Mouse (Mus musculus) forebrain, embryonic 14.5 days (tissue): ENCODE measurements around the gene Man2b2. TPM values are rescaled to one million over a fixed set of nuclear protein-coding genes. Genes with fewer than 3 reads are reported as not detected.

ENCODE experiments used
- ATAC-seq: fragments of 200-750 bp; cut with Nextera tagmentation; 2 replicates; pipeline ENCODE4 v1.8.0; 2017; ENCODE audit warnings: mild to moderate bottlenecking, moderate library complexity
- DNase-seq: peaks from one replicate; pipeline ENCODE4 v3.0.0-alpha.2; 2015; ENCODE audit warnings: low spot score
- H3K27ac ChIP-seq: fragments of 300-500 bp; sonication (generic); 2 replicates; pipeline ENCODE4 v1.5.1; 2014; ENCODE audit warnings: low read depth, mild to moderate bottlenecking, control low read depth, low read length, moderate library complexity
- H3K27me3 ChIP-seq: fragments of 300-500 bp; sonication (generic); replicated peaks from 2 replicates; pipeline ENCODE4 v1.6.1; 2014; ENCODE audit warnings: low read length, control low read depth, mixed read lengths; ENCODE audit not compliant: control insufficient read depth, insufficient read depth
- H3K36me3 ChIP-seq: fragments of 300-500 bp; sonication (generic); 2 replicates; pipeline ENCODE4 v1.6.1; 2014; ENCODE audit warnings: low read length, control low read depth; ENCODE audit not compliant: control insufficient read depth, insufficient read depth
- H3K4me1 ChIP-seq: fragments of 300-500 bp; sonication (generic); 2 replicates; pipeline ENCODE4 v1.6.1; 2014; ENCODE audit warnings: antibody characterized with exemption, low read length, control low read depth; ENCODE audit not compliant: control insufficient read depth, insufficient read depth
- H3K4me2 ChIP-seq: fragments of 300-500 bp; sonication (generic); 2 replicates; pipeline ENCODE4 v1.6.1; 2014; ENCODE audit warnings: mild to moderate bottlenecking, control low read depth, low read length
- H3K4me3 ChIP-seq: fragments of 300-500 bp; sonication (generic); 2 replicates; pipeline ENCODE4 v1.5.1; 2014; ENCODE audit warnings: low read depth, low read length, control low read depth
- H3K9ac ChIP-seq: fragments of 300-500 bp; sonication (generic); 2 replicates; pipeline ENCODE4 v1.6.1; 2014; ENCODE audit warnings: mild to moderate bottlenecking, low read length, control low read depth, moderate library complexity
- H3K9me3 ChIP-seq: fragments of 300-500 bp; sonication (generic); replicated peaks from 2 replicates; pipeline ENCODE4 v1.6.1; 2016; ENCODE audit warnings: low read length, control low read depth, mixed read lengths; ENCODE audit not compliant: control insufficient read depth
- WGBS: fragments of 180-500 bp; shearing (Covaris S2); extraction: QIAGEN DNeasy Blood & Tissue Kit; methylation state at CpG from one replicate; pipeline ENCODE4 v1.1.7; 2014; 5-methylcytosine and 5-hydroxymethylcytosine counted together
- polyA plus RNA-seq: library from polyadenylated mRNA; unstranded; fragments of >200 nt; fragmentation: Nextera tagmentation; extraction: Ambion mirVana; gene quantifications from 2 replicates; pipeline ENCODE4 v1.2.1, GENCODE M21; 2014

Gene Man2b2
- polyA plus RNA-seq = 5.7 and 7.4 TPM in 2 replicates

GRCm38 (mm10) chr5:36829913-36830879, at the start of gene Man2b2:
Gene Man2b2 (minus strand): TSS chr5:36830653.
- H3K9me3 ChIP-seq = no peaks in the 10 kb centered on the region
- H3K27ac ChIP-seq = no peak within 1 kb of the TSS
- peak; percentile 83 for DNase-seq
- WGBS = 4% methylated on average over 45 of the region's 46 CpGs
- peak within 1 kb of the TSS; percentile 54 for H3K9ac ChIP-seq
- 0 out of 2 replicates have a peak, but pooled peaks cover 2% of the 10 kb centered on the region for H3K36me3 ChIP-seq
- H3K4me1 ChIP-seq = peaks cover 4% of the 10 kb centered on the region
- H3K4me3 ChIP-seq = peak within 1 kb of the TSS; percentile 44
- no peaks in the 10 kb centered on the region for H3K27me3 ChIP-seq
- H3K4me2 ChIP-seq = peak within 1 kb of the TSS; percentile 65
- peak; percentile 91 for ATAC-seq

DNA sequence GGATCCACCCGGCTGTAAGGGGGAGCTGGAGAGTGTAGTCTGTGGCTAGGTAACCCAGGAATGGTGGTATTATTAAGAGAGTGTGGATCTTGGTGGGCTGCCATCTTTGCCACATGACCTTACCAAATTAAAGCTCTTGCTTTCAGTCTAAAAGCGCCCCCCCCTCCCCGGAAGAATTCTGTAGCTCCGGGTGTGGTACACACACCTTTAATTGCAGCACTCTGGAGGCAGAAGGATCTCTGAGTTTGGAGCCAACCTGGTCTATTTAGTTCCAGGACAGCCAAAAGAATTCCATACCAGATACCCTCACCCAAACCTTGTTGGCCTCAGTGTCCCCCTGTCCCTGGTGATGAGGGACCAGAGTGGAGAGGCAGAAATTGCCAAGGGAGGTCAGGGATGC, 48.3 kb upstream of the Man2b2 start:
- no peaks in the 10 kb centered on the region for H3K9me3 ChIP-seq
- no peak overlapping the region for H3K9ac ChIP-seq
- DNase-seq (no peak), ATAC-seq (no peak)
- H3K4me3 ChIP-seq = no peak overlapping the region
- H3K27me3 ChIP-seq = no peaks in the 10 kb centered on the region
- H3K4me2 ChIP-seq = no peak overlapping the region
- 80% methylated on average over 4 of the region's 4 CpGs for WGBS
- no peaks in the 10 kb centered on the region for H3K4me1 ChIP-seq
- no peak overlapping the region for H3K27ac ChIP-seq
- no peaks in the 10 kb centered on the region for H3K36me3 ChIP-seq

DNA sequence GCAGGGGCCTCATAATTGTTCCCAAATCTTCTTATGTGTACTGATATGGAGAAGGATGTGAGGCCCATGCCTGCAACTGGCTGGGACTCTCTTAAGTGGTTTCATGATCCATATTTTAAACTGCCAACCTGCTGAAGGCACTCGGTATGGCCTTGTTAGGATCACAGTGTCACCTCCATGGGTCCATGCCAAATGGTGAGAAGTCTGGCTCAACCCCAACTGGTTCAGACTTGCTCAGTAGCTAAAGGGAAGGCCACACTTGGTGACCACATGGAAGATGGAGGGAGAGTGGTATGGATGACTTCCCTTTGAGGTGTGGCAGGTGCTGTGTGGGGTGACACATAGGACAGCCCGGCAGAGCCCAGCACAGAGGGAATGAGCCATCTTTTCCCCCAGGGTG, 47.2 kb upstream of the Man2b2 start:
- H3K4me3 ChIP-seq = no peak overlapping the region
- no peaks in the 10 kb centered on the region for H3K4me1 ChIP-seq
- DNase-seq (no peak), ATAC-seq (no peak)
- H3K27me3 ChIP-seq = peaks cover under 1% of the 10 kb centered on the region; the same call in 1 of the 2 replicates
- no peak overlapping the region for H3K27ac ChIP-seq
- no peaks in the 10 kb centered on the region for H3K9me3 ChIP-seq
- WGBS = 86% methylated on average over 2 of the region's 2 CpGs
- H3K9ac ChIP-seq = no peak overlapping the region
- no peak overlapping the region for H3K4me2 ChIP-seq
- H3K36me3 ChIP-seq = no peaks in the 10 kb centered on the region

GRCm38 (mm10) chr5:36876777-36877396, 46.4 kb upstream of the Man2b2 start:
- H3K9ac ChIP-seq = no peak overlapping the region
- DNase-seq = no peak
- 46% methylated on average over 7 of the region's 7 CpGs for WGBS
- H3K4me3 ChIP-seq = no peak overlapping the region
- H3K27ac ChIP-seq = no peak overlapping the region
- no peak for ATAC-seq
- H3K36me3 ChIP-seq = no peaks in the 10 kb centered on the region
- no peak overlapping the region for H3K4me2 ChIP-seq
- no peaks in the 10 kb centered on the region for H3K9me3 ChIP-seq
- peaks cover 7% of the 10 kb centered on the region; the same call in 1 of the 2 replicates for H3K27me3 ChIP-seq
- H3K4me1 ChIP-seq = no peaks in the 10 kb centered on the region

- H3K4me3 ChIP-seq = no peak overlapping the region
- no peaks in the 10 kb centered on the region for H3K4me1 ChIP-seq
- H3K27ac ChIP-seq = no peak overlapping the region
- peaks cover 15% of the 10 kb centered on the region for H3K27me3 ChIP-seq
- ATAC-seq (no peak), DNase-seq (no peak)
- H3K9ac ChIP-seq = no peak overlapping the region
- H3K4me2 ChIP-seq = no peak overlapping the region
- no peaks in the 10 kb centered on the region for H3K36me3 ChIP-seq
- no peaks in the 10 kb centered on the region for H3K9me3 ChIP-seq
- 84% methylated on average over 4 of the region's 4 CpGs for WGBS
These were observed 45.5 kb upstream of the Man2b2 start for GRCm38 (mm10) chr5:36875956-36876355.

DNA sequence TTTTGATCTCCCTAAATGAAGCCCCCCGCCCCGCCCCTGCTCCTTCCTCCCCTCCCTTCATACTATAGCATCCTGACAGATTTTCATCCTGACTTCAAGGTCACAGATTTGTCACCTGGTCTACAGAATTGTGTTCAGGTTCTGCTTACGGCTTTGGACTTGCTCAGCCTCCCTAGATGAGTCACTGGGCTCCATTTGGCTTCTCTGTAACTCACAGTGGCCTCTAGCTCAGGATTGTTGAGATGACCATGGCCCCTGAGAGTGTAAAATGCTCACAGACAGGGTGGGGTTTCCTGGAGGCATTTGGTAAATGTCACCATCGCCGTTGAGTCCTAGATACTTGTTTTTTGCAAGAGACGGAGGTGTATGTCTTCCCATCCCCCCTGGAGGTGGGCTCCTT, 40.5 kb upstream of the Man2b2 start:
- Histone ChIP-seq H3K9ac (no peak overlapping the region), H3K36me3 (no peaks in the 10 kb centered on the region), H3K4me1 (0 out of 2 replicates have a peak, but pooled peaks cover 2% of the 10 kb centered on the region), H3K27ac (no peak overlapping the region), H3K9me3 (no peaks in the 10 kb centered on the region), H3K27me3 (peaks cover 64% of the 10 kb centered on the region), H3K4me2 (no peak overlapping the region), H3K4me3 (no peak overlapping the region)
- ATAC-seq = no peak
- no peak for DNase-seq
- 79% methylated on average over 6 of the region's 6 CpGs for WGBS

DNA sequence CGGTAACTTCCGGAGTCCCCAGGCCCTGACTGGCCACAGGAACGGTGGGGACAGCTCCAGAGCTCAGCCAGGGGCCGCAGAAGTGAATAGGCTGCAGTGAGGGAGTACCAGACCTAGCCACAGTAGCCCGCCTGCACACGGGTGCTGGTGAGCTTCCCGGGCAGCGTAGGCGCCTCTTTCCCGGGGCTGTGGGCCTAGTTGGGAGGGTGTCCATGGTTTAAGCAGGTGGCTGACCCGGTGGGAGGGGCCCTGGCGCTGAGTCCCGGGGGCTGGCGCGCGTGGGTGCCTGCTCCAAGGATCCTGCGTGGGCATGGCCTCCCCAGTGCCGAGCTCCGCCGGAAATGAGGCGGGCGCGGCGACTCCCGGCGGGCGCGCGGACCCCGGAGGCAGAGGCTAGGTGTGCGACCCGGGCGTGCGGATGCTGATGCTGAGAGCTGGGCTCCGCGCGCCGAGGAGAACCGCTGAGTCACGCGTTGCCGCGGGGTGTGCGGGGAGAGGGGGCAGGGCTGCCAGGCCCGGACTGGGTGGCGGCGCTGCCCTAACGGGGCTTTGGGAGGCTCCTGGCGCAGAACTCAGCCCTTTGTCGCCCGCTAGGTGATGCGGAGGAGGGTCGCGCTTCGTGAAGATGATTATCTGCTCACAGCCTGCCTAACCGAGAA, 39.3 kb upstream of the Man2b2 start:
- ATAC-seq (peak; percentile 67), DNase-seq (peak; percentile 51)
- peak overlapping the region; percentile 44; the same call in 1 of the 2 replicates for H3K27ac ChIP-seq
- H3K4me3 ChIP-seq = peak overlapping the region; percentile 47
- H3K27me3 ChIP-seq = peaks cover 68% of the 10 kb centered on the region
- H3K4me2 ChIP-seq = peak overlapping the region; percentile 65
- WGBS = under 1% methylated on average over 56 of the region's 56 CpGs
- H3K4me1 ChIP-seq = 0 out of 2 replicates have a peak, but pooled peaks cover 2% of the 10 kb centered on the region
- peak overlapping the region; percentile 64 for H3K9ac ChIP-seq
- no peaks in the 10 kb centered on the region for H3K36me3 ChIP-seq
- no peaks in the 10 kb centered on the region for H3K9me3 ChIP-seq

- Histone ChIP-seq H3K27me3 (peaks cover 68% of the 10 kb centered on the region), H3K4me1 (0 out of 2 replicates have a peak, but pooled peaks cover 2% of the 10 kb centered on the region), H3K27ac (0 out of 2 replicates have a peak overlapping the region, but pooled peaks have one; percentile 44), H3K9me3 (no peaks in the 10 kb centered on the region), H3K4me2 (peak overlapping the region; percentile 65), H3K4me3 (peak overlapping the region; percentile 47), H3K36me3 (no peaks in the 10 kb centered on the region), H3K9ac (peak overlapping the region; percentile 64)
- DNase-seq (no peak), ATAC-seq (peak; percentile 25; the same call in 1 of the 2 replicates)
- under 1% methylated on average over 7 of the region's 7 CpGs for WGBS
These were observed 38.7 kb upstream of the Man2b2 start for GRCm38 (mm10) chr5:36869186-36869577.
